Mouse (Mus musculus) hindbrain, postnatal 0 days (tissue): ENCODE measurements around the gene Zdhhc12. TPM values are rescaled to one million over a fixed set of nuclear protein-coding genes. Genes with fewer than 3 reads are reported as not detected.

Experiments used
- ATAC-seq: fragments of 200-750 bp; cut with Nextera tagmentation; 2 replicates; pipeline ENCODE4 v1.8.0; 2017; ENCODE audit warnings: mild to moderate bottlenecking, moderate TSS enrichment, moderate library complexity
- DNase-seq: peaks from one replicate; pipeline ENCODE4 v3.0.0-alpha.2; 2015; ENCODE audit warnings: low spot score
- H3K27ac ChIP-seq: fragments of 300-500 bp; sonication (generic); 2 replicates; pipeline ENCODE4 v1.5.1; 2014; ENCODE audit warnings: mild to moderate bottlenecking
- H3K27me3 ChIP-seq: fragments of 300-500 bp; sonication (generic); 2 replicates; pipeline ENCODE4 v1.6.1; 2014; ENCODE audit warnings: low read length, mixed read lengths; ENCODE audit not compliant: insufficient read depth
- H3K36me3 ChIP-seq: fragments of 300-500 bp; sonication (generic); 2 replicates; pipeline ENCODE4 v1.6.1; 2014; ENCODE audit warnings: low read length, mixed read lengths; ENCODE audit not compliant: insufficient read depth
- H3K4me1 ChIP-seq: fragments of 300-500 bp; sonication (generic); 2 replicates; pipeline ENCODE4 v1.6.1; 2014; ENCODE audit warnings: antibody characterized with exemption, low read length, mixed read lengths; ENCODE audit not compliant: insufficient read depth
- H3K4me2 ChIP-seq: fragments of 300-500 bp; sonication (generic); 2 replicates; pipeline ENCODE4 v1.6.1; 2014; ENCODE audit warnings: low read depth, mild to moderate bottlenecking, low read length, moderate library complexity, mixed read lengths
- H3K4me3 ChIP-seq: fragments of 300-500 bp; sonication (generic); 2 replicates; pipeline ENCODE4 v1.5.1; 2014; ENCODE audit warnings: low read length
- H3K9ac ChIP-seq: fragments of 300-500 bp; sonication (generic); replicated peaks from 2 replicates; pipeline ENCODE4 v1.6.1; 2014; ENCODE audit warnings: mild to moderate bottlenecking, low read length, moderate library complexity, mixed read lengths
- H3K9me3 ChIP-seq: fragments of 300-500 bp; sonication (generic); 2 replicates; pipeline ENCODE4 v1.6.1; 2016; ENCODE audit warnings: low read length, mixed read lengths
- CTCF ChIP-seq: IDR thresholded peaks from 2 replicates; pipeline ENCODE4 v1.5.1; 2016; ENCODE audit warnings: antibody characterized with exemption, control low read depth, low read depth
- WGBS: fragments of 180-500 bp; shearing (Covaris S2); extraction: QIAGEN DNeasy Blood & Tissue Kit; methylation state at CpG from one replicate; pipeline ENCODE4 v1.1.7; 2014; 5-methylcytosine and 5-hydroxymethylcytosine counted together
- polyA plus RNA-seq: library from polyadenylated mRNA; unstranded; fragments of >200 nt; fragmentation: Nextera tagmentation; extraction: Ambion mirVana; gene quantifications from 2 replicates; pipeline ENCODE4 v1.2.1, GENCODE M21; 2015
- total RNA-seq: library from RNA; depleted of rRNA; stranded (reverse); fragments of >200 nt; gene quantifications from 2 replicates; pipeline ENCODE4 v1.2.3, GENCODE M21; 2014

The Zdhhc12 gene
- total and polyA plus RNA-seq, 2 experiments from 2014 or later: 30.2 to 35.0 TPM

- H3K4me3 ChIP-seq: 0 out of 2 replicates have a peak overlapping the region, but pooled peaks have one; percentile 86
- no peaks in the 10 kb centered on the region for H3K27me3 ChIP-seq
- peaks cover 14% of the 10 kb centered on the region; the same call in 1 of the 2 replicates for H3K4me1 ChIP-seq
- H3K36me3 ChIP-seq: no peaks in the 10 kb centered on the region
- H3K9ac ChIP-seq: no peak overlapping the region
- H3K27ac ChIP-seq: no peak overlapping the region
- H3K9me3 ChIP-seq: no peaks in the 10 kb centered on the region
- ATAC-seq: no peak
- no peak for DNase-seq
- TF ChIP-seq CTCF: no peak
- peak overlapping the region; percentile 87 for H3K4me2 ChIP-seq
- WGBS: 82% methylated on average over 5 of the region's 5 CpGs
Observed at GRCm38 (mm10) chr2:30122766-30123165, 29.3 kb upstream of the Zdhhc12 start.

- no peaks in the 10 kb centered on the region for H3K27me3 ChIP-seq
- H3K36me3 ChIP-seq: no peaks in the 10 kb centered on the region
- peaks cover 14% of the 10 kb centered on the region; the same call in 1 of the 2 replicates for H3K4me1 ChIP-seq
- no peak overlapping the region for H3K4me3 ChIP-seq
- WGBS: 61% methylated on average over 4 of the region's 4 CpGs
- H3K4me2 ChIP-seq: no peak overlapping the region
- no peak overlapping the region for H3K27ac ChIP-seq
- DNase-seq (no peak), ATAC-seq (no peak)
- no peak for TF ChIP-seq CTCF
- H3K9me3 ChIP-seq: no peaks in the 10 kb centered on the region
- no peak overlapping the region for H3K9ac ChIP-seq
Observed at GRCm38 (mm10) chr2:30120269-30120668, 26.8 kb upstream of the Zdhhc12 start.

- no peaks in the 10 kb centered on the region for H3K27me3 ChIP-seq
- no peak overlapping the region for H3K4me3 ChIP-seq
- H3K4me1 ChIP-seq: peaks cover 14% of the 10 kb centered on the region; the same call in 1 of the 2 replicates
- TF ChIP-seq CTCF: peak; percentile 25
- no peaks in the 10 kb centered on the region for H3K36me3 ChIP-seq
- DNase-seq (peak; percentile 44), ATAC-seq (no peak)
- no peak overlapping the region for H3K9ac ChIP-seq
- H3K4me2 ChIP-seq: peak overlapping the region; percentile 27; the same call in 1 of the 2 replicates
- peak overlapping the region; percentile 11; the same call in 1 of the 2 replicates for H3K27ac ChIP-seq
- 9% methylated on average over 6 of the region's 6 CpGs for whole genome bisulfite sequencing
- no peaks in the 10 kb centered on the region for H3K9me3 ChIP-seq
Observed at GRCm38 (mm10) chr2:30119641-30120051, 26.2 kb upstream of the Zdhhc12 start.

- no peak overlapping the region for H3K4me3 ChIP-seq
- no peaks in the 10 kb centered on the region for H3K9me3 ChIP-seq
- DNase-seq: no peak
- ATAC-seq: no peak
- H3K27me3 ChIP-seq: no peaks in the 10 kb centered on the region
- H3K9ac ChIP-seq: no peak overlapping the region
- H3K27ac ChIP-seq: no peak overlapping the region
- WGBS: 88% methylated on average over 5 of the region's 5 CpGs
- no peaks in the 10 kb centered on the region for H3K4me1 ChIP-seq
- peaks cover 34% of the 10 kb centered on the region for H3K36me3 ChIP-seq
- no peak for TF ChIP-seq CTCF
- no peak overlapping the region for H3K4me2 ChIP-seq
Observed at GRCm38 (mm10) chr2:30112564-30112963, 19.1 kb upstream of the Zdhhc12 start.

- Histone ChIP-seq H3K27me3 (no peaks in the 10 kb centered on the region), H3K9ac (no peak overlapping the region), H3K4me3 (no peak overlapping the region), H3K36me3 (peaks cover 42% of the 10 kb centered on the region), H3K27ac (no peak overlapping the region), H3K4me1 (no peaks in the 10 kb centered on the region), H3K9me3 (no peaks in the 10 kb centered on the region), H3K4me2 (no peak overlapping the region)
- DNase-seq (no peak), ATAC-seq (no peak)
- 97% methylated on average over 2 of the region's 2 CpGs for WGBS
- TF ChIP-seq CTCF: no peak
Observed at GRCm38 (mm10) chr2:30111500-30111899, 18.1 kb upstream of the Zdhhc12 start.

GRCm38 (mm10) chr2:30108260-30108659 lies 14.8 kb upstream of the Zdhhc12 start:
- Histone ChIP-seq H3K27ac (no peak overlapping the region), H3K36me3 (peaks cover 74% of the 10 kb centered on the region), H3K9ac (no peak overlapping the region), H3K27me3 (no peaks in the 10 kb centered on the region), H3K4me1 (no peaks in the 10 kb centered on the region), H3K4me2 (no peak overlapping the region), H3K9me3 (no peaks in the 10 kb centered on the region), H3K4me3 (no peak overlapping the region)
- 91% methylated on average over 4 of the region's 4 CpGs for WGBS
- DNase-seq (no peak), ATAC-seq (no peak)
- no peak for TF ChIP-seq CTCF

- H3K27ac ChIP-seq: no peak overlapping the region
- H3K4me3 ChIP-seq: no peak overlapping the region
- H3K9me3 ChIP-seq: no peaks in the 10 kb centered on the region
- DNase-seq: no peak
- peaks cover 75% of the 10 kb centered on the region for H3K36me3 ChIP-seq
- no peak overlapping the region for H3K4me2 ChIP-seq
- no peak overlapping the region for H3K9ac ChIP-seq
- 91% methylated on average over 5 of the region's 5 CpGs for WGBS
- H3K4me1 ChIP-seq: no peaks in the 10 kb centered on the region
- TF ChIP-seq CTCF: no peak
- ATAC-seq: no peak
- H3K27me3 ChIP-seq: no peaks in the 10 kb centered on the region
Observed at GRCm38 (mm10) chr2:30107646-30108045, 14.2 kb upstream of the Zdhhc12 start.
